Mouse (Mus musculus) v-Abl transformed pro-B cells (cell line): ENCODE data around the gene Olfr1228.

Experiments
- in situ Hi-C, 2 experiments: fragments of 400-800 bp; cut with MboI; formaldehyde crosslinking; loops; one replicate each; pipeline ENCODE4 v1.15.1; 2025; ENCODE audit not compliant: unreplicated experiment in 2 of 2

The Olfr1228 gene

DNA sequence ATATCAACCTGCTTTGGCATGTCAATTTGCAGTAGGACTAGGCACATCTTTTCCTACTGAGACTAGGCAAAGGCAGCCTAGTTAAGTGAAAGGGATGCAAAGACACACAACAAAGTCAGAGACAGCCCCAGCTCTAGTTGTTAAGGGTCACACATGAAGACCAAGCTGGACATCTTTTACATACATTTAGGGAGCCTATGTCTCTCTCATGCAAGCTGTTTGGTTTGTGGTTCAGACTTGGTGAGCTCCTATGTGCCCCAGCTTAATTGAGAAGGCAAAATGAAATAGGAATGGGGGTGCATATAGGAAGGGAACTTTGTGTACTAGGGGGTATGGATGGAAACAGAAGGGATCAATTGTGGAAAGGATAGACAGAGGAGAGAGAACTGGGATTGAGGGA is at the start of gene Olfr1228:
Olfr1228 (minus strand) TSS at position 101 of the 400 bp plus-strand sequence.
- in situ Hi-C loops: no loop called here

DNA sequence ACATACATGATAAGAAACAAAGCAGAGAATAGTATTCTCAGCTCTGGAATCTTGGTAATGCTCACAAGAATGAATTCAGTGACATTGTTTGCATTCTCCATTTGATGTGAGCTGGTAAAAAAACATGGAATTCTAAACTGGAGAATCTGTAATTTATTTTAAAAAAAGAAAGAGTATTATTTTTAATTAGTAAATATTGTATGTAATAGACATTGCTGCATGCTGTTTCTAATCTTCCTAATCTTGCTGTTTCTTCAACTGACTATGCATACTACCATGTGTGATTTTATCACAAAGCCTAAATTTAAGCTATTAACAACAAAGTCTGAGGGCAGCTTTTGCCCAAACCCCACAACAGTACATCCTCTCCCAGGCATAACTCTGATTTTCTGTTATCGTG is 43.3 kb upstream of the Olfr1228 start, which contains the start of gene Olfr1230:
Olfr1230 (minus strand) TSS at position 101 of the 400 bp plus-strand sequence.
- in situ Hi-C loops: no loop called here

DNA sequence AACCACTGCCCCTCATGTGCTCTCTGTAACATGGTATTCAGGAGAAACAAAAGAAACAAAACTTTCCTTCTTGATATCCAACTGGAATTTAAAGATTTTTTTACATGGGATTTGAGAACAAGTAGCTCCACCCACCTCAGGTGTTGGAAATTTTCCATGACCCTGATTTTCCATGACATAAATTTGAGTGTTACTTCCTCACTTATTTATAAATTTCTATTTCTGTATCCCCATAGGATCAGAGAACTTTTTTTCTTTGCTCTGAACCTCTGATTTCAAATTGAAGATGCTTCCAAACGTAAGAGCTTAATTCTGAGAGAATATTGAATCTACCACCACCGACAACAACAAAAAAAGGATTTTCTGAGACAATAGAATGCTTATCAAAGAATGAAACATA is 34.1 kb upstream of the Olfr1228 start, which contains the start of gene Olfr1229:
Olfr1229 (minus strand) TSS at position 101 of the 400 bp plus-strand sequence.
- in situ Hi-C loops: no loop called here

DNA sequence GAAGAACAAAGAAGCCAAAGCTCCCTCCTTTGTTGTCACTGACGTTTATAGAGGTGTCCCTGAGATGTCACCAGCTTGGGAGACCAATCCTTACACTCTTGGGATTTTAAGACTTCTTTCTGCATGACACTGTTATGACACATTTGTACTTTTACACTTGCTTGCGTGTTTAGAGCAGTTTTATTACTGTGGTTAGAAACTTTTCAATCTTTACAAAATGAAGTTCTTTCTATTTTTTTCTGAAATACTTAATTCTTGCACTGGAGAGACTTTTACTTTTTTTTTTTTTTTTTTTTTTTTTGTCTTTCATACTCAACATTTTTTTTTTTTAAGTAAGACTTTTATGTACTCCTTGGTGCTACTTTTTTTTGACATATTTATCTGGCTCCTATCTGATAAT is 53.9 kb downstream of the Olfr1228 start, which contains the start of gene Olfr1226:
Olfr1226 (minus strand) TSS at position 101 of the 400 bp plus-strand sequence.
- in situ Hi-C loops: no loop called here
